Mouse (Mus musculus) neutrophil, adult 5-6 weeks (primary cell): Measurements from ENCODE around the gene Mdm4. TPM values are rescaled to one million over a fixed set of nuclear protein-coding genes. Genes with fewer than 3 reads are reported as not detected.

Experiments used
- ATAC-seq: fragments of 151-379, 151-347 bp; 2 replicates; pipeline ENCODE4 v1.8.0; 2017; ENCODE audit warnings: mild to moderate bottlenecking, moderate TSS enrichment; ENCODE audit not compliant: insufficient number of reproducible peaks, poor library complexity, low FRiP score, severe bottlenecking; ENCODE audit errors: extremely low read depth
- total RNA-seq: library from RNA; stranded (forward); fragments of 200-1000 nt; gene quantifications from 2 replicates; pipeline ENCODE4 v1.2.3, GENCODE M21; 2017

Mdm4 gene
- total RNA-seq, 1 experiment from 2014 or later, result 312 TPM

DNA sequence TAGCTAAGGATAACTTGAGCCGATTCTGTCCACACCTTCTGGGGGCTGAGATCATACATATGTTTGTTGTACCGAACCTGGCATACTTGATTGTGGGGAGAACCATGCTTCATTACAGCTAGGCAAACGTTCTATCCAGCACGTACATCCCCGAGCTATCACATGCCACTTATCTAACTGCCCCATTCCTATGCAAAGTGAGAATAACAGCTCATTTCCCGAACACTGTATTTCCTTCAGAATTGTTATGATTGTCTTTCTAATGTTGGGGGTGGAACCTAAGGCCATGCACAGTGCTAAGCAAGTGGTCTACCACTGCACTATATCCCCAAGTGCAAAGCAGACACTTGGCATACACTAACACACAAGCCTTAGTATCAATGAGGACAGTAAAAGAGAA, 49.1 kb downstream of the Mdm4 start:
- ATAC-seq, result no peak

DNA sequence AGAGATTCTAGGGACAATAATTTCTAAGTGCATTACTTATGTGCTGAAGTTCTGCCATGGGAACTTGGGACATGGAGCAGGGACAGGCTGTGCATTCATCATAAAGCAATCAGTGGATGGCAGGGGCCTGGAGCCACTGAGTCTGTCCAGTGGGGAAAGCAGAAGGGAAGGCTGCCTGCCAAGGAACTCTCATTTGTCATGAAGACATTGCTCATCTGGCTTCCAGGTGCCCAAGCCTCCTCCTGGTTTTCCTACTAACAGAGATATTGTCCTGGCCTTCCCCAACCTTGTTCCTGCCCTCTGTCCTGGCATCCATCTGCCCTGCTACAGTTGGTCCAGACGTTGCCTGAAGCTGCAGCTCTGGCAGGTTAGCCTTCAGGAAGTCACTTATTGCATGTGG, 53.0 kb downstream of the Mdm4 start:
- no peak for ATAC-seq

- no peak for ATAC-seq
Observed at GRCm38 (mm10) chr1:132968659-132969058, 61.7 kb downstream of the Mdm4 start.

DNA sequence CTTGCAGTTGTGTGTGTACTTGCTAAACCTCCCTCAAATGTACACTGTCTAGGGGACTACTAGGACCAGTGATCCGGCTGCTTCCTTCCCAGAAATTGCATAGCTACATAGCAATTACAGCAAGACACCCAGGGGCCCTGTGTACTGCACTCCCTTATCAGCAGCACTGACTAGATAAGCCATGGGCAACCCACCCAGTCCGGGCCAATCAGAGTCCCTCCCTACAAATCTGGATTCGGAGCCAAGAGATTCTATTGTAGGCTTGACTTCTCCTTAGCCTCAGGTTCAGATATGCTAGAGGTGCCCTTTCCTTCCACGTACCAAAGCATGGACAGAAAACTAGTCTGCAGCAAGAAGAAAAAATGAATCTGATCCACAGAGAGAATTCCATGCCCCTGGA, 65.7 kb downstream of the Mdm4 start:
- no peak for ATAC-seq

GRCm38 (mm10) chr1:132964106-132964505, 66.3 kb downstream of the Mdm4 start:
- no peak for ATAC-seq

- ATAC-seq, result no peak
Observed at GRCm38 (mm10) chr1:132961751-132962150, 68.6 kb downstream of the Mdm4 start.

- no peak for ATAC-seq
Observed at GRCm38 (mm10) chr1:132956809-132957208, 73.6 kb downstream of the Mdm4 start.

- ATAC-seq, result no peak
Observed at GRCm38 (mm10) chr1:132947811-132948210, 82.5 kb downstream of the Mdm4 start.

GRCm38 (mm10) chr1:132945826-132946225, 84.5 kb downstream of the Mdm4 start:
- no peak for ATAC-seq

DNA sequence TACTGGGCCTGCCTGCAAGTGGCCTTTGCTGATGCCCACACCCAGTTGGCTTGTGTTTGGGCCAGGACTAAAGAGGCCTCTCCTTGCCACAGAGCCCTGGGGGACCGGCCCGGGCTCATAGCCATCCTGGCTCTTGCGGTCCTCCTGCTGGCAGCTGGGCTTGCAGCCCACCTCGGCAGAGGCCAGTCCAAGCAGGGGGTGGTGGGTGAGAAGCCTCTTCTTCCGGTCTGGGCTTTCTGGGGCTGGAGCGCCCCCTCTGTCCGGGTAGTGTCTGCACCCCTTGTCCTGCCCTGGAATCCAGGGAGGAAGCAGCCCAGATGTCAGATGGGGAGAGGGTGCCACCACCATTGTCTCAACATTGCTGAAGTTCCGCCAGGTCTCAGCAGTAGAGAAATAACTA, 91.4 kb downstream of the Mdm4 start:
- ATAC-seq, result no peak

DNA sequence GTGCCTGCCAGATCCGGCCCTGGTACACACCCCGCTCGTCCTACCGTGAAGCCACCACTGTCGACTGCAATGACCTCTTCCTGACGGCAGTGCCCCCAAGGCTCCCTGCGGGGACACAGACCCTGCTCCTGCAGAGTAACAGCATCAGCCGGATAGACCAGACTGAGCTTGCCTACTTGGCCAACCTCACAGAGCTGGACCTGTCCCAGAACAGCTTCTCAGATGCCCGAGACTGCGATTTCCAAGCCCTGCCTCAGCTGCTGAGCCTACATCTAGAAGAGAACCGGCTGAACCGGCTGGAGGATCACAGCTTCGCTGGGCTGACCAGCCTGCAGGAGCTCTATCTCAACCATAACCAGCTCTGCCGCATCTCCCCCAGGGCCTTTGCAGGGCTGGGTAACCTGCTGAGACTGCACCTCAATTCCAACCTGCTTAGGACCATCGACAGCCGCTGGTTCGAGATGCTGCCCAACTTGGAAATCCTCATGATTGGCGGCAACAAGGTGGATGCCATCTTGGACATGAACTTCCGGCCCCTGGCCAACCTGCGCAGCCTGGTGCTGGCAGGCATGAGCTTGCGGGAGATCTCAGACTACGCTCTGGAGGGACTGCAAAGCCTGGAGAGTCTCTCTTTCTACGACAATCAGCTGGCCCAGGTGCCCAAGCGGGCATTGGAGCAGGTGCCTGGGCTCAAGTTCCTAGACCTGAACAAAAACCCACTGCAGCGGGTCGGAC, 92.9 kb downstream of the Mdm4 start:
- ATAC-seq, result no peak

GRCm38 (mm10) chr1:132934856-132935255, 95.5 kb downstream of the Mdm4 start:
- ATAC-seq, result no peak

DNA sequence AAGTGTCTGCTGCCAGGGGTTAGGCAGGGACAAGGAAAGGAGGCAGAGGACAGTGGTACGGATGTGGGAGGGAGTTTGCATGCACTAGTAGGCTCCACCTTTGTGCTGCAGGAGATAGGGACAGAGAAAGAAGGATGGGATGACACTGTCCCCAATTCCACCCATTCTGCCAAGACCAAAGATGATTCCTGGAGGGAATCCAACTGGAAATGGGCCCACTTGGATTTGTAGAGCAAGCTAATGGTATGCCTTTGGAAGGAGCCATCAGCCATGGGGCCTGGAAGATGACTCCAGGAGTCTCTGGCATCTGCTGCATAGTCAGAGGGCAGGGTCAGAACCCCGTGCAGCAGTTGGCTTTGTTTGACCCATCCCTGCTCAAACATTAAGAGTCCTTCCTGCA, 97.9 kb downstream of the Mdm4 start:
- no peak for ATAC-seq

DNA sequence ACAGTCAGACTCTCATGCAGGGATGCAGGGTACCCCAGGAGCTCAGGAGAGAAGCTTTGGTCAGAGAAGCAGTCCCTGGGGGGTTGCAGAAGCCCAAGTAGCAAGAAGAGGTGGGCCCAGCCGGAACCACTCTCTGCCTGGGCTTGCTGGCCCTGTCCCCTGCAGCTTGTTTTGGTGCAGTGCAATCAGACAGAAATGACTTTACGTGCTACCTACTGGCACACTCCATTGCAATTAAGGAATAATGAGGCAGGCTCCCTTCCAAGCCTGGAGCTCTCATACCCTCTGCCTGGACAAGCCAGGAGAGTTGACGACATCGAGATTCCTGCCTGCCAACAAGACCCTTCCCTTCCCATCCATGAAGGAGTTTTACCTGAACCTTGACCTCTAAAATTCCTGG, 100.1 kb downstream of the Mdm4 start:
- no peak for ATAC-seq

GRCm38 (mm10) chr1:132928907-132929250, 101.5 kb downstream of the Mdm4 start:
- ATAC-seq, result no peak

- no peak for ATAC-seq
Observed at GRCm38 (mm10) chr1:132928032-132928906, 102.1 kb downstream of the Mdm4 start.

GRCm38 (mm10) chr1:132925270-132925669, 105.1 kb downstream of the Mdm4 start:
- no peak for ATAC-seq

DNA sequence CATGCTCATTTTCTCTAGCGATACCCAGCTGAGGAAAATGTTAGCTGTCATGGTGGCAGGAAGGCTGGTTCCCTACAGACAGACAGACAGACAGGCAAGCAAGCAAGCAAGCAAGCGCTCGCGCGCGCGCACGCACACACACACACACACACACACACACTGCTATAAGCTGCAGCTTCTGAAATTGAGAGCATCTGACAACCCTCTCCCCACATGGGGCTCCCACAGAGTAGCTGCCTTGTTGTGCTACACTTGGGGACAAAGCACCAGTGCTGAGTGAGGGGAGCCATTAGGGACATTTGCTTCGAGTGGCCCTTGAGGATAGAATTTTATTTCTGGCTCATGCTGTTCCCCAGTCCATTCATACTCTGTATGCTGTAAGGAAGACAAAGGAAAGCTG, 108.1 kb downstream of the Mdm4 start:
- ATAC-seq, result no peak

GRCm38 (mm10) chr1:132921071-132921470, 109.3 kb downstream of the Mdm4 start:
- ATAC-seq, result no peak

GRCm38 (mm10) chr1:132919258-132919657, 111.1 kb downstream of the Mdm4 start:
- no peak for ATAC-seq
